Mouse (Mus musculus) hindbrain, embryonic 12.5 days (tissue): Measurements from ENCODE around the gene Kctd20. TPM values are rescaled to one million over a fixed set of nuclear protein-coding genes. Genes with fewer than 3 reads are reported as not detected.
A peak's percentile ranks its signal among the peaks of the same experiment; 100 is the strongest.
"Not testable (repeated sequence)": the region's sequence is repeated elsewhere in the genome, so short reads cannot be mapped to it uniquely, and the experiment has no call there.

Experiments used
- ATAC-seq: fragments of 200-750 bp; cut with Nextera tagmentation; 2 replicates; pipeline ENCODE4 v1.8.0; 2017; ENCODE audit warnings: moderate TSS enrichment; ENCODE audit not compliant: low FRiP score
- H3K27ac ChIP-seq: fragments of 300-500 bp; sonication (generic); 2 replicates; pipeline ENCODE4 v1.5.1; 2016; ENCODE audit warnings: mild to moderate bottlenecking
- H3K27me3 ChIP-seq: fragments of 300-500 bp; sonication (generic); 2 replicates; pipeline ENCODE4 v1.6.1; 2016; ENCODE audit warnings: mild to moderate bottlenecking
- H3K36me3 ChIP-seq: fragments of 300-500 bp; sonication (generic); 2 replicates; pipeline ENCODE4 v1.6.1; 2016; ENCODE audit warnings: mild to moderate bottlenecking
- H3K4me1 ChIP-seq: fragments of 300-500 bp; sonication (generic); 2 replicates; pipeline ENCODE4 v1.6.1; 2016
- H3K4me2 ChIP-seq: fragments of 300-500 bp; sonication (generic); replicated peaks from 2 replicates; pipeline ENCODE4 v1.6.1; 2016; ENCODE audit warnings: mild to moderate bottlenecking
- H3K4me3 ChIP-seq: fragments of 300-500 bp; sonication (generic); 2 replicates; pipeline ENCODE4 v1.5.1; 2016; ENCODE audit warnings: mild to moderate bottlenecking
- H3K9ac ChIP-seq: fragments of 300-500 bp; sonication (generic); 2 replicates; pipeline ENCODE4 v1.6.1; 2016; ENCODE audit warnings: mild to moderate bottlenecking, moderate library complexity
- H3K9me3 ChIP-seq: fragments of 300-500 bp; sonication (generic); replicated peaks from 2 replicates; pipeline ENCODE4 v1.6.1; 2016; ENCODE audit warnings: mild to moderate bottlenecking
- WGBS: fragments of 180-500 bp; shearing (Covaris S2); methylation state at CpG from one replicate; pipeline ENCODE4 v1.1.7; 2016; 5-methylcytosine and 5-hydroxymethylcytosine counted together
- polyA plus RNA-seq: library from polyadenylated mRNA; unstranded; fragments of >200 nt; fragmentation: Nextera tagmentation; extraction: Ambion mirVana; gene quantifications from 2 replicates; pipeline ENCODE4 v1.2.1, GENCODE M21; 2016

Kctd20 gene
- polyA plus RNA-seq, 1 experiment from 2014 or later: 120 TPM

DNA sequence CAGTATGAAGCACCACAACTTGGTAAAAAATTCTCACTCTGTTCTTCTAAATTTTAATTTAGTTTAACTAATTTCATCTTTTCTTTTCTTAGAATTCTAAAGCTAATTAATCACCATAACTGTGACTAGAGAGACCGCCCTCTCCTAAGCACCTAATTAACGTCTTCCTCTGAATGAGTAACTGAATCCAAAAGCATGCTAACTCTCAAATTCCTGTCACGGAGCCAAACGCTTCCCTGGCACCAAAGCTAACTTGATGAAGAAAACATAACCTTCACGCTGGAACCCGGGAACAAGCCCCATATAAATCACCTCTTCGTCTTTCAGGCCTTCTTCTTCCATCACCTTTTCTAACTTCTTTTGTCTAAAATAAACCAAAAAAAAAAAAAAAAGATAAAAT lies 40.4 kb downstream of the Kctd20 start:
- no peaks in the 10 kb centered on the region for H3K9me3 ChIP-seq
- no peak overlapping the region for H3K4me3 ChIP-seq
- peaks cover 59% of the 10 kb centered on the region for H3K36me3 ChIP-seq
- H3K27ac ChIP-seq: no peak overlapping the region
- no peak overlapping the region for H3K9ac ChIP-seq
- H3K4me2 ChIP-seq: no peak overlapping the region
- no peaks in the 10 kb centered on the region for H3K27me3 ChIP-seq
- WGBS: 74% methylated on average over 7 of the region's 7 CpGs
- no peaks in the 10 kb centered on the region for H3K4me1 ChIP-seq
- no peak for ATAC-seq

DNA sequence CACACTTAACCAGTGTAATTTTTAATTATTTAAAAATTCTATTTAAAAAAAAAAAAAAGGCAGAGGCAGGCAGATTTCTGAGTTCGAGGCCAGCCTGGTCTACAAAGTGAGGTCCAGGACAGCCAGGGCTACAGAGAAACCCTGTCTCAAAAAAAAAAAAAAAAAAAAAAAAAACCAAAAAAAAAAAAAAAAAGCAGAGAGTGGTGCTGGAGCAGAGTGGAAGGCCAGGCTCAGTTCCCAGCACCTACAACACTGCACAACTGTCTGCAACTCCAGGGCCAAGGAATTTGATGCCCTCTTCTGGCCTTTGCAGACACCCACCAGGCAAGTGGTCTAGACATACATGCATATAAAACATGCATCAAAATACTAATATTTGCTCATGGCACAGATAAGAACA lies 41.3 kb downstream of the Kctd20 start:
- peaks cover 57% of the 10 kb centered on the region for H3K36me3 ChIP-seq
- H3K9ac ChIP-seq, H3K4me2 ChIP-seq, H3K9me3 ChIP-seq, H3K27me3 ChIP-seq, H3K4me3 ChIP-seq, H3K27ac ChIP-seq, H3K4me1 ChIP-seq, ATAC-seq: not testable (repeated sequence)
- 100% methylated on average over 1 of the region's 1 CpGs for WGBS

DNA sequence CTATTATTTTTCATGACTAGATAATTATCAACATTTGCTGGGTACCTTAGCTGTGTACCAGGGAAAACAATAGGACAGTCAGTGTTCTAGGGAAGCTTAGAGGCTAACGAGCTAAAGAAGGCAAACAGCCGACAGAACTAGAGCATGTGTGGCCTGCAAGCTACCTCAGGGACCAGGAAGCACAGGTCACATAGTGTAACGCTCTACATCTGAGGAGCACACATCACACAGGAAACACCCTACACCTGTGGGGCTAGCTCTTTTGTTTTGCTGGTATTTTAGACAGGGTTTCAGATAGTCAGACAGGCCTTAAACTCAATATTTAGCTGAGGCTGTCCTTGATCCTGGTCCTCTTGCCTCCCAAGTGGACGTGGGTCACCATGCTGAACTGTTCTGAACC lies 42.9 kb downstream of the Kctd20 start:
- H3K27me3 ChIP-seq: no peaks in the 10 kb centered on the region
- no peaks in the 10 kb centered on the region for H3K4me1 ChIP-seq
- ATAC-seq: no peak
- peaks cover 59% of the 10 kb centered on the region for H3K36me3 ChIP-seq
- 96% methylated on average over 4 of the region's 4 CpGs for WGBS
- no peak overlapping the region for H3K4me3 ChIP-seq
- no peak overlapping the region for H3K27ac ChIP-seq
- no peaks in the 10 kb centered on the region for H3K9me3 ChIP-seq
- no peak overlapping the region for H3K9ac ChIP-seq
- H3K4me2 ChIP-seq: no peak overlapping the region

- Histone ChIP-seq H3K36me3 (peaks cover 48% of the 10 kb centered on the region), H3K9me3 (no peaks in the 10 kb centered on the region), H3K27ac (no peak overlapping the region), H3K27me3 (no peaks in the 10 kb centered on the region), H3K4me3 (no peak overlapping the region), H3K4me1 (peaks cover 7% of the 10 kb centered on the region), H3K4me2 (no peak overlapping the region), H3K9ac (no peak overlapping the region)
- no peak for ATAC-seq
- WGBS: 89% methylated on average over 6 of the region's 6 CpGs
Measured at GRCm38 (mm10) chr17:29000465-29000864, 48.7 kb downstream of the Kctd20 start.

DNA sequence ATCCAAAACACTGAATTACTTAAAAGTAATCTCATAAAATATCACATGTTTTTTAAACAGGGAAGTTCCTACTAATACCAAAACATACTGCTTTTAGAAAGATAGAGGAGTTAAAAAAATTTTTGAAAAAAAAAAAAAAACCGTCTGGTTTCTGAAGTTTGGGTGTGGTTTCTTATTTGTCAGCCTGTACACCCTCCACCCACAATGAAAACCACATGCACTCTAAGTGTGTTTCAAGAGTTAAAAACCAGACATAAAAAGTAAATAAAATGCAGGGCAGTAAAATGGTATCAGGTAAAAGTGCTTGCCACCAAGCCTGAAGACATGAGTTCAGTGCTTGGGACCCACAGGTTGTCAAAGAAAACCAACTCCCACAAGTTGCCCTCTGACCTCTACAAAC lies 52.0 kb downstream of the Kctd20 start:
- Histone ChIP-seq H3K4me3 (no peak overlapping the region), H3K36me3 (peaks cover 26% of the 10 kb centered on the region), H3K9ac (no peak overlapping the region), H3K9me3 (no peaks in the 10 kb centered on the region), H3K4me2 (no peak overlapping the region), H3K4me1 (peaks cover 24% of the 10 kb centered on the region), H3K27me3 (no peaks in the 10 kb centered on the region), H3K27ac (no peak overlapping the region)
- 74% methylated on average over 1 of the region's 1 CpGs for WGBS
- ATAC-seq: no peak

DNA sequence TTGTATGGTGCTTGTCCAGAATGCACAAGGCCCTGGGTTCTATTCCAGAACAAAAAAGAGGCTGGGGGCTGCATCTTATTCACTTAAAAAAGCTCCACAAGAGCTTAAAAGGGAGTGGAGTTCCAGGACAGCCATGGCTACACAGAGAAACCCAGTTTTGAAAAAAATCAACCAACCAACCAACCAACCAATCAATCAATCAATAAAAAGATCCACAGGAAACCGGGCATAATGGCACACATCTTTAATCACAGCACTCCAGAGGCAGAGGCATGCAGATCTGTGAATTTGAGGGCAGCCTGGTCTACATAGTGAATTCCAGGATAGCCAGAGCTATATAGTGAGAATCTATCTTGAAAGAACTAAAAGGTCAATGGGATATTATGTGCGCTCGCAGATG lies 53.3 kb downstream of the Kctd20 start:
- WGBS: 92% methylated on average over 3 of the region's 3 CpGs
- H3K4me1 ChIP-seq: peaks cover 24% of the 10 kb centered on the region
- no peaks in the 10 kb centered on the region for H3K9me3 ChIP-seq
- no peak overlapping the region for H3K4me3 ChIP-seq
- no peak overlapping the region for H3K27ac ChIP-seq
- no peak for ATAC-seq
- H3K4me2 ChIP-seq: no peak overlapping the region
- H3K36me3 ChIP-seq: peaks cover 13% of the 10 kb centered on the region
- no peaks in the 10 kb centered on the region for H3K27me3 ChIP-seq
- no peak overlapping the region for H3K9ac ChIP-seq

- no peak for ATAC-seq
- 9% methylated on average over 7 of the region's 7 CpGs for WGBS
Measured at GRCm38 (mm10) chr17:29006812-29007211, 55.1 kb downstream of the Kctd20 start.

GRCm38 (mm10) chr17:29007243-29007640 lies 55.5 kb downstream of the Kctd20 start:
- ATAC-seq: no peak; the same call in 1 of the 2 replicates
- WGBS: under 1% methylated on average over 19 of the region's 19 CpGs

More at GRCm38 (mm10) chr17:29006812-29007211, 55.1 kb downstream of the Kctd20 start:
- H3K4me2 ChIP-seq: peak overlapping the region; percentile 84
- H3K9me3 ChIP-seq: no peaks in the 10 kb centered on the region
- peak overlapping the region; percentile 96 for H3K27ac ChIP-seq
- H3K4me3 ChIP-seq: peak overlapping the region; percentile 97
- no peaks in the 10 kb centered on the region for H3K36me3 ChIP-seq
- peak overlapping the region; percentile 97 for H3K9ac ChIP-seq
- no peaks in the 10 kb centered on the region for H3K27me3 ChIP-seq
- H3K4me1 ChIP-seq: peaks cover 24% of the 10 kb centered on the region

DNA sequence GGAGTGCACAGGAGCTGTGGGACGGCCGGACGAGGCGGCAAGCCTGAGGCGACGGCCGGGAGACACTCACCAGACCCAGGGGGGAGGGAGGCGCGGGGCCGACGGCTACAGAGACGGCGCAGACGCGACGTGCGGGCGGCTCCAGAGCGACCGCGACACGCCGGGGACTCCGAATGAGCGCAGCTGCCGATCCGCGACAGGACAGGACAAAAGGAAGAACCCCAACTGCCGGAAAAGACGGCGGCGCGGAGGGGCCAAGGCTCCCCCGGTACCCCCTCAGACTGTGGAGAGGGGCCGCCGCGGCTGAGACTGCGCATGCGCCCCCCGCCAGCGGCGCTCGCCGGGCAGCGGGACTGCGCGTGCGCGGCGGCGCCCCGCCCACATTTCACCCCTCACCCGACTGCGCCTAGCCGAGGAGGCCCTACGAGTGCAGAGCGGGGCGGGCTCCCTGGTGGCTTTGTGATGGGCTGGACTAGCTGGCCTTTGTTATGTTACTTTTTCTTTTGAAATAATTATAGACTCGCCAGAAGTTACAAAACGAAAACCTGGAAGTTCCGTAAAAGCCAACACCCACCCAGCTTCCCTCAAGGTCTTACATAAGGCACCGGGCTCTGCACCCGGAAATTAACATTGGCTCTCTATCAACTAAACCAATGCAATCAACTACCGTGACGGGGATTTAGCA lies 56.0 kb downstream of the Kctd20 start, which contains the start of gene Stk38:
Gene Stk38 (minus strand): TSS at position 355 of the 685 bp plus-strand sequence.
- peaks cover 24% of the 10 kb centered on the region for H3K4me1 ChIP-seq
- H3K9me3 ChIP-seq: no peaks in the 10 kb centered on the region
- WGBS: under 1% methylated on average over 64 of the region's 65 CpGs
- H3K4me2 ChIP-seq: peak within 1 kb of the TSS; percentile 84
- peak; percentile 93 for ATAC-seq
- H3K4me3 ChIP-seq: peak within 1 kb of the TSS; percentile 97
- peak within 1 kb of the TSS; percentile 96 for H3K27ac ChIP-seq
- H3K27me3 ChIP-seq: no peaks in the 10 kb centered on the region
- peak within 1 kb of the TSS; percentile 97 for H3K9ac ChIP-seq
- H3K36me3 ChIP-seq: no peaks in the 10 kb centered on the region

More at GRCm38 (mm10) chr17:29007243-29007640, 55.5 kb downstream of the Kctd20 start:
- no peaks in the 10 kb centered on the region for H3K27me3 ChIP-seq
- peak overlapping the region; percentile 96 for H3K27ac ChIP-seq
- H3K4me2 ChIP-seq: peak overlapping the region; percentile 84
- peak overlapping the region; percentile 97 for H3K4me3 ChIP-seq
- peak overlapping the region; percentile 97 for H3K9ac ChIP-seq
- H3K4me1 ChIP-seq: peaks cover 24% of the 10 kb centered on the region
- H3K36me3 ChIP-seq: no peaks in the 10 kb centered on the region
- no peaks in the 10 kb centered on the region for H3K9me3 ChIP-seq

- WGBS: 14% methylated on average over 8 of the region's 8 CpGs
- Histone ChIP-seq H3K4me2 (peak overlapping the region; percentile 84), H3K9me3 (no peaks in the 10 kb centered on the region), H3K4me1 (peaks cover 24% of the 10 kb centered on the region), H3K36me3 (no peaks in the 10 kb centered on the region), H3K27ac (peak overlapping the region; percentile 96), H3K4me3 (peak overlapping the region; percentile 97), H3K27me3 (no peaks in the 10 kb centered on the region), H3K9ac (peak overlapping the region; percentile 97; the same call in 1 of the 2 replicates)
- ATAC-seq: no peak
Measured at GRCm38 (mm10) chr17:29008326-29008650, 56.5 kb downstream of the Kctd20 start.

DNA sequence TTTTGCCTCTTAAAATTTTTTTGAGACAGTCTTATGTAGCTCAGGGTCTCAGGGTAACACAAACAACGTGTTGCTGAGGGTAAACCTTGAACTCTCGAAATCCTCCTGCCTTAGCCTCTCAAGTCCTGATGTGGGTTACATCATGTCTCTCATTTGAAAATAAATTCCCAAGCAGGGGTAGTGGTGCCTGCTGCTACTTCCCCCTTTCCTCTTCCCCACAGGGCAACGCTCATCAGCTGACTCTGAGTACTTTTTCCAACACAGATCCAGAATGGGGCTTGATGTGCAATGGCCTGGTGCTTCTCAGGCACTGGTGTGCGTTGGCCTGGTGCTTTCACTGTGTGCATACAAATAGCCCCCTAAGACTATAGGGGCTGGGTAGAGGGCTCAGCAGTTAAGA lies 57.4 kb downstream of the Kctd20 start:
- Histone ChIP-seq H3K9ac (no peak overlapping the region), H3K27me3 (no peaks in the 10 kb centered on the region), H3K4me1 (peaks cover 23% of the 10 kb centered on the region), H3K36me3 (no peaks in the 10 kb centered on the region), H3K4me2 (no peak overlapping the region), H3K4me3 (no peak overlapping the region), H3K27ac (no peak overlapping the region), H3K9me3 (no peaks in the 10 kb centered on the region)
- ATAC-seq: no peak
- 79% methylated on average over 4 of the region's 4 CpGs for WGBS

DNA sequence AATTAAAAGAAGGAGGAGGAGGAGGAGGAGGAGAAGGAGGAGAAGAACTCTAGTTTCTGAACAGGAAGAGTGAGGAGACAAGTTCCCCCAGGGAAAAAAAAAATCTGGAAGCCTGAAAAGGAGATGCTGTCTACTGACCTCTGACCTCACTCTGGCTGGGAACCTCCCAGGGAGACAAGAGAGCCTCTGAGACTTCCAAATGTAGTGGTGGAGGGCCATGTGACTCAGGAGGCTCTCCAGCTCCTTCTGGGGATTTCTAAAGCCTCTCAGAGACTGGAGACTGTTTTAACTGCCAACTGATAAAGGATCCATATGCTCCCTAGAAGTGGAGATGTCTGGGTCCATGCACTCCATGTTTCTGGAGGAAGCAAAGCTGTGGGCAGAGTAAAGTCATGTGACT lies 62.5 kb downstream of the Kctd20 start:
- no peak for ATAC-seq
- H3K9me3 ChIP-seq: no peaks in the 10 kb centered on the region
- no peak overlapping the region for H3K27ac ChIP-seq
- no peak overlapping the region for H3K4me3 ChIP-seq
- H3K27me3 ChIP-seq: no peaks in the 10 kb centered on the region
- 0 out of 2 replicates have a peak, but pooled peaks cover 3% of the 10 kb centered on the region for H3K4me1 ChIP-seq
- H3K4me2 ChIP-seq: no peak overlapping the region
- no peaks in the 10 kb centered on the region for H3K36me3 ChIP-seq
- no peak overlapping the region for H3K9ac ChIP-seq

DNA sequence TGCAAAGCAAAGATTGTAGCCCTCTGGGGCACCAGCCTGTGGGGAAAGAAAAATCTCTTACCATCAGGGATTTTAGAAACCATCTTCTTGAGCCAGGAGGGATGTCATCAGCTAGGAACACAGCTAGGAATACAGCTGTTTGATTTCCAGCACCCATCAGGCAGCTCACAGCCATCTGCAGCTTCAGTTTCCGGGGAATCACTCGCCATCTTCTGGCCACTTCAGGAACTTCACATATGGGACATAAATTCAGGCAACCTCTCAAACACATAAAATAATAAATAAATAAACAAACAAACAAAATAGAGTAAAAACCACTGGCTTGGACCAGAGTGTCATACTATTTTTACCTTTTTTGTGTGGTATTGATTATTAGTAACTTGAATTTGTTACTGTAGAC lies 63.9 kb downstream of the Kctd20 start:
- Histone ChIP-seq H3K9me3 (no peaks in the 10 kb centered on the region), H3K27ac (no peak overlapping the region), H3K4me2 (no peak overlapping the region), H3K9ac (no peak overlapping the region), H3K36me3 (no peaks in the 10 kb centered on the region), H3K4me3 (no peak overlapping the region), H3K27me3 (no peaks in the 10 kb centered on the region), H3K4me1 (0 out of 2 replicates have a peak, but pooled peaks cover 3% of the 10 kb centered on the region)
- ATAC-seq: no peak
- 15% methylated on average over 2 of the region's 2 CpGs for WGBS
